Mouse (Mus musculus) limb, embryonic 11.5 days (tissue): ENCODE measurements around the gene Prps1. TPM values are rescaled to one million over a fixed set of nuclear protein-coding genes. Genes with fewer than 3 reads are reported as not detected.
A peak's percentile ranks its signal among the peaks of the same experiment; 100 is the strongest.
"Not testable (repeated sequence)": the region's sequence is repeated elsewhere in the genome, so short reads cannot be mapped to it uniquely, and the experiment has no call there.

ENCODE experiments used
- ATAC-seq: fragments of 200-750 bp; cut with Nextera tagmentation; 2 replicates; pipeline ENCODE4 v1.8.0; 2017; ENCODE audit warnings: low read depth; ENCODE audit not compliant: insufficient number of reproducible peaks, low FRiP score, low TSS enrichment
- DNase-seq: peaks from one replicate; pipeline ENCODE4 v3.0.0-alpha.2; 2015; ENCODE audit warnings: low spot score
- H3K27ac ChIP-seq: fragments of 300-500 bp; sonication (generic); replicated peaks from 2 replicates; pipeline ENCODE4 v1.5.1; 2014; ENCODE audit warnings: low read depth, mild to moderate bottlenecking, low read length
- H3K27me3 ChIP-seq: fragments of 300-500 bp; sonication (generic); 2 replicates; pipeline ENCODE4 v1.6.1; 2014; ENCODE audit warnings: mild to moderate bottlenecking, low read length, mixed read lengths; ENCODE audit not compliant: control insufficient read depth, insufficient read depth
- H3K36me3 ChIP-seq: fragments of 300-500 bp; sonication (generic); 2 replicates; pipeline ENCODE4 v1.6.1; 2014; ENCODE audit warnings: mild to moderate bottlenecking, low read length, moderate library complexity, mixed read lengths; ENCODE audit not compliant: control insufficient read depth, insufficient read depth
- H3K4me1 ChIP-seq: fragments of 300-500 bp; sonication (generic); 2 replicates; pipeline ENCODE4 v1.6.1; 2014; ENCODE audit warnings: low read length, mixed read lengths; ENCODE audit not compliant: control insufficient read depth, insufficient read depth
- H3K4me2 ChIP-seq: fragments of 300-500 bp; sonication (generic); 2 replicates; pipeline ENCODE4 v1.6.1; 2014; ENCODE audit warnings: low read depth, mild to moderate bottlenecking, moderate library complexity; ENCODE audit not compliant: severe bottlenecking
- H3K4me3 ChIP-seq: fragments of 300-500 bp; sonication (generic); 2 replicates; pipeline ENCODE4 v1.5.1; 2014; ENCODE audit warnings: low read depth, low read length
- H3K9ac ChIP-seq: fragments of 300-500 bp; sonication (generic); 2 replicates; pipeline ENCODE4 v1.6.1; 2014; ENCODE audit warnings: mild to moderate bottlenecking, low read length
- H3K9me3 ChIP-seq: fragments of 300-500 bp; sonication (generic); 2 replicates; pipeline ENCODE4 v1.6.1; 2016; ENCODE audit warnings: low read length; ENCODE audit not compliant: control insufficient read depth
- WGBS: fragments of 180-500 bp; shearing (Covaris S2); extraction: QIAGEN DNeasy Blood & Tissue Kit; methylation state at CpG from one replicate; pipeline ENCODE4 v1.1.7; 2014; 5-methylcytosine and 5-hydroxymethylcytosine counted together
- polyA plus RNA-seq: library from polyadenylated mRNA; unstranded; fragments of >200 nt; fragmentation: Nextera tagmentation; extraction: Ambion mirVana; gene quantifications from 2 replicates; pipeline ENCODE4 v1.2.1, GENCODE M21; 2014

The Prps1 gene
- polyA plus RNA-seq, 1 experiment from 2014 or later, result 91.5 TPM

- no peak for DNase-seq
- no peak overlapping the region for H3K9ac ChIP-seq
- H3K27ac ChIP-seq, result no peak overlapping the region
- H3K27me3 ChIP-seq, result peaks cover 2% of the 10 kb centered on the region; the same call in 1 of the 2 replicates
- no peaks in the 10 kb centered on the region for H3K36me3 ChIP-seq
- WGBS, result 91% methylated on average over 3 of the region's 3 CpGs
- no peak for ATAC-seq
- no peak overlapping the region for H3K4me2 ChIP-seq
- H3K4me1 ChIP-seq, result no peaks in the 10 kb centered on the region
- no peaks in the 10 kb centered on the region for H3K9me3 ChIP-seq
- H3K4me3 ChIP-seq, result no peak overlapping the region
Measured at GRCm38 (mm10) chrX:140490203-140490602, 33.8 kb downstream of the Prps1 start.

- Histone ChIP-seq H3K4me1 (no peaks in the 10 kb centered on the region), H3K9me3 (no peaks in the 10 kb centered on the region), H3K27ac (no peak overlapping the region), H3K9ac (no peak overlapping the region), H3K4me2 (no peak overlapping the region), H3K36me3 (no peaks in the 10 kb centered on the region), H3K4me3 (no peak overlapping the region), H3K27me3 (peaks cover 2% of the 10 kb centered on the region; the same call in 1 of the 2 replicates)
- 58% methylated on average over 10 of the region's 10 CpGs for WGBS
- DNase-seq, result peak; percentile 28
- no peak for ATAC-seq
Measured at GRCm38 (mm10) chrX:140491884-140492571, 35.6 kb downstream of the Prps1 start.

GRCm38 (mm10) chrX:140493527-140494029 is 37.2 kb downstream of the Prps1 start:
- Histone ChIP-seq H3K4me3 (no peak overlapping the region), H3K27ac (no peak overlapping the region), H3K9ac (no peak overlapping the region), H3K4me1 (no peaks in the 10 kb centered on the region), H3K9me3 (no peaks in the 10 kb centered on the region), H3K4me2 (no peak overlapping the region), H3K36me3 (no peaks in the 10 kb centered on the region), H3K27me3 (peaks cover 2% of the 10 kb centered on the region; the same call in 1 of the 2 replicates)
- WGBS, result 75% methylated on average over 7 of the region's 7 CpGs
- ATAC-seq, result no peak
- DNase-seq, result no peak

GRCm38 (mm10) chrX:140494170-140494569 is 37.8 kb downstream of the Prps1 start:
- ATAC-seq, result no peak
- 82% methylated on average over 6 of the region's 6 CpGs for WGBS
- peaks cover 2% of the 10 kb centered on the region; the same call in 1 of the 2 replicates for H3K27me3 ChIP-seq

GRCm38 (mm10) chrX:140498431-140498830 is 42.0 kb downstream of the Prps1 start:
- 75% methylated on average over 4 of the region's 4 CpGs for WGBS
- not testable (repeated sequence) for H3K4me1 ChIP-seq, H3K9me3 ChIP-seq, H3K4me2 ChIP-seq, DNase-seq, H3K27ac ChIP-seq, H3K36me3 ChIP-seq, H3K9ac ChIP-seq, H3K4me3 ChIP-seq, ATAC-seq, H3K27me3 ChIP-seq

More at GRCm38 (mm10) chrX:140494170-140494569, 37.8 kb downstream of the Prps1 start:
- no peak for DNase-seq
- Histone ChIP-seq H3K4me3 (no peak overlapping the region), H3K9ac (no peak overlapping the region), H3K27ac (no peak overlapping the region), H3K9me3 (no peaks in the 10 kb centered on the region), H3K4me2 (no peak overlapping the region), H3K36me3 (no peaks in the 10 kb centered on the region), H3K4me1 (no peaks in the 10 kb centered on the region)

- Histone ChIP-seq H3K9ac (no peak overlapping the region), H3K4me1 (no peaks in the 10 kb centered on the region), H3K27me3 (0 out of 2 replicates have a peak, but pooled peaks cover 3% of the 10 kb centered on the region), H3K4me2 (no peak overlapping the region), H3K27ac (no peak overlapping the region), H3K9me3 (no peaks in the 10 kb centered on the region), H3K4me3 (no peak overlapping the region), H3K36me3 (no peaks in the 10 kb centered on the region)
- no peak for DNase-seq
- WGBS, result 82% methylated on average over 5 of the region's 5 CpGs
- no peak for ATAC-seq
Measured at GRCm38 (mm10) chrX:140500306-140500705, 43.9 kb downstream of the Prps1 start.

GRCm38 (mm10) chrX:140501401-140502301 is 45.2 kb downstream of the Prps1 start:
- DNase-seq, result no peak
- 0 out of 2 replicates have a peak, but pooled peaks cover 3% of the 10 kb centered on the region for H3K27me3 ChIP-seq
- H3K9ac ChIP-seq, result no peak overlapping the region; the same call in 1 of the 2 replicates
- no peaks in the 10 kb centered on the region for H3K9me3 ChIP-seq
- H3K4me3 ChIP-seq, result no peak overlapping the region
- 79% methylated on average over 9 of the region's 9 CpGs for WGBS
- ATAC-seq, result no peak
- no peaks in the 10 kb centered on the region for H3K4me1 ChIP-seq
- no peak overlapping the region for H3K4me2 ChIP-seq
- H3K36me3 ChIP-seq, result no peaks in the 10 kb centered on the region
- H3K27ac ChIP-seq, result no peak overlapping the region

- H3K4me1 ChIP-seq, result no peaks in the 10 kb centered on the region
- DNase-seq (peak; percentile 75), ATAC-seq (peak; percentile 67; the same call in 1 of the 2 replicates)
- H3K4me3 ChIP-seq, result no peak overlapping the region
- no peak overlapping the region for H3K4me2 ChIP-seq
- H3K27ac ChIP-seq, result no peak overlapping the region
- H3K36me3 ChIP-seq, result no peaks in the 10 kb centered on the region
- no peak overlapping the region for H3K9ac ChIP-seq
- 14% methylated on average over 7 of the region's 7 CpGs for WGBS
- no peaks in the 10 kb centered on the region for H3K9me3 ChIP-seq
- H3K27me3 ChIP-seq, result 0 out of 2 replicates have a peak, but pooled peaks cover 3% of the 10 kb centered on the region
Measured at GRCm38 (mm10) chrX:140503905-140504304, 47.5 kb downstream of the Prps1 start.
